Comparison of ENCODE assay signal across 1 mouse cellular context in genomic region chr11:53496946-53497345, GRCm38 (mm10).
TF ChIP-seq lines count a peak whose summit lies in the region.

No protein-coding gene starts in this region.

TF ChIP-seq in CH12.LX, 34 proteins besides CTCF, POLR2A, EP300 and RAD21 (continued from another document):
- 0 out of 2 replicates have a peak, but pooled peaks have one; percentile 14 for TF ChIP-seq TBP (conservative IDR thresholded peaks at IDR 0.05; ENCODE audit: low read depth, low read length)
- TF ChIP-seq IRF4 (IDR thresholded peaks at IDR 0.05; ENCODE audit: low read depth, low read length), result peak; percentile 4; the same call in 1 of the 2 replicates
- TF ChIP-seq MYC (IDR thresholded peaks at IDR 0.05; ENCODE audit: low read depth, low read length), result peak; percentile 25; the same call in 1 of the 2 replicates
- TF ChIP-seq MAFK (IDR thresholded peaks at IDR 0.05; ENCODE audit: insufficient replicate concordance, low read length), result peak; percentile 48; the same call in 1 of the 2 replicates
- no peak for TF ChIP-seq BHLHE40 (IDR thresholded peaks at IDR 0.05; ENCODE audit: low read depth, low read length)
- 0 out of 2 replicates have a peak, but pooled peaks have one; percentile 10 for TF ChIP-seq JUN (IDR thresholded peaks at IDR 0.05; ENCODE audit: insufficient read depth, low read depth, low read length)
- no peak for TF ChIP-seq PAX5 (IDR thresholded peaks at IDR 0.05; ENCODE audit: low read length)
- TF ChIP-seq ETS1 (conservative IDR thresholded peaks at IDR 0.05; ENCODE audit: low read depth, low read length), result peak; percentile 29; the same call in 1 of the 2 replicates
